Mouse (Mus musculus) liver, adult 2 months (tissue): ENCODE data around the gene Vav1.

Source experiments
- CTCF ChIP-seq: fragments of 200-500 bp; IDR thresholded peaks from 2 replicates; pipeline ENCODE4 v1.5.1; 2011; ENCODE audit warnings: low read depth, low read length, control low read depth
- POLR2A ChIP-seq: fragments of 200-500 bp; IDR thresholded peaks from 2 replicates; pipeline ENCODE4 v1.6.1; 2011; ENCODE audit warnings: low read length, control low read depth; ENCODE audit not compliant: insufficient read depth; ENCODE audit errors: extremely low read depth

DNA sequence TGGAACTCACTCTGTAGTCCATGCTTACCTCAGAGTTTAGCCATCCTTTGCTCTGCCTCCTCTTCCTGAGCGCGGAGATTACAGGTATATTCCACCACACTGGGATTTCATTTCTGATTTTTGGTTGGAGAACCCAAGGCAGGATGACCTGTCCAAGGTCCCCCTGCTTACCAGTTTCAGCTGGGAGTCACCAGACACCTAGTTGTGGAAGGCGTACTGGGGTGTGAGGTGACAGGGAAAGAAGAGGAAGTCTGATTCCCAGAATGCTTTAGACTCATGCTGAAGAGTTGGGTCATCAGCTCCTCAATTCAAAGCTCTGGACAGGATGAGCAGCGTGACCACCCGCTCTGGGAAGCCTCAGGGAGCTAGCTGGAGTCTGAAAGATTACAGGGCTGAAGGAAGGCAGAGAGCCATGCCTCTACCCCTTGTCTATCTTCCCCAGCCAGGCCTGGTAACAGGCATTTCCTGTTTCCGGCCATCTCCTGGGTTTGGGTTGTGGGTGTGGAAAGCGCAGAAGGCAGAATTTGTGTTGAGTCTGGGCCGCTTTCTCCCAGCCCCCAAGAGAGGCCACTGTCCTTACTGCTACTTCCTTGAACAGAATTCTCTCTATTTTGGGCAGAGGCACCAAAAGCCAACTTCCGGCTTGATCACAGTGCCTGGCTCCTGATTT lies 11.2 kb downstream of the Vav1 start:
- TF ChIP-seq CTCF (no peak), POLR2A (no peak)
